Mouse (Mus musculus) embryonic facial prominence, embryonic 13.5 days (tissue): Measurements from ENCODE around the gene Phf1. TPM values are rescaled to one million over a fixed set of nuclear protein-coding genes. Genes with fewer than 3 reads are reported as not detected.
"Not testable (repeated sequence)": the region's sequence is repeated elsewhere in the genome, so short reads cannot be mapped to it uniquely, and the experiment has no call there.

ENCODE experiments used
- ATAC-seq: fragments of 200-750 bp; cut with Nextera tagmentation; 2 replicates; pipeline ENCODE4 v1.8.0; 2017; ENCODE audit warnings: low read depth; ENCODE audit not compliant: insufficient number of reproducible peaks, insufficient read depth, low FRiP score, low TSS enrichment
- H3K27ac ChIP-seq: fragments of 300-500 bp; sonication (generic); 2 replicates; pipeline ENCODE4 v1.5.1; 2015; ENCODE audit warnings: moderate library complexity, mild to moderate bottlenecking, inconsistent platforms
- H3K27me3 ChIP-seq: fragments of 300-500 bp; sonication (generic); 2 replicates; pipeline ENCODE4 v1.6.1; 2015; ENCODE audit warnings: mild to moderate bottlenecking, inconsistent platforms
- H3K36me3 ChIP-seq: fragments of 300-500 bp; sonication (generic); 2 replicates; pipeline ENCODE4 v1.6.1; 2015; ENCODE audit warnings: mild to moderate bottlenecking, inconsistent platforms
- H3K4me1 ChIP-seq: fragments of 300-500 bp; sonication (generic); 2 replicates; pipeline ENCODE4 v1.6.1; 2015; ENCODE audit warnings: inconsistent platforms
- H3K4me2 ChIP-seq: fragments of 300-500 bp; sonication (generic); 2 replicates; pipeline ENCODE4 v1.6.1; 2015; ENCODE audit warnings: moderate library complexity, mild to moderate bottlenecking, inconsistent platforms
- H3K4me3 ChIP-seq: fragments of 300-500 bp; sonication (generic); 2 replicates; pipeline ENCODE4 v1.5.1; 2015; ENCODE audit warnings: mild to moderate bottlenecking, inconsistent platforms
- H3K9ac ChIP-seq: fragments of 300-500 bp; sonication (generic); 2 replicates; pipeline ENCODE4 v1.6.1; 2015; ENCODE audit warnings: mild to moderate bottlenecking, inconsistent platforms
- H3K9me3 ChIP-seq: fragments of 300-500 bp; sonication (generic); 2 replicates; pipeline ENCODE4 v1.6.1; 2016; ENCODE audit warnings: inconsistent platforms
- WGBS: fragments of 180-500 bp; shearing (Covaris S2); methylation state at CpG from one replicate; pipeline ENCODE4 v1.1.7; 2015; ENCODE audit warnings: mixed read lengths; 5-methylcytosine and 5-hydroxymethylcytosine counted together
- polyA plus RNA-seq: library from polyadenylated mRNA; unstranded; fragments of >200 nt; fragmentation: Nextera tagmentation; extraction: Ambion mirVana; gene quantifications from 2 replicates; pipeline ENCODE4 v1.2.1, GENCODE M21; 2015

Phf1 gene
- polyA plus RNA-seq, 1 experiment from 2014 or later = 15.4 TPM

DNA sequence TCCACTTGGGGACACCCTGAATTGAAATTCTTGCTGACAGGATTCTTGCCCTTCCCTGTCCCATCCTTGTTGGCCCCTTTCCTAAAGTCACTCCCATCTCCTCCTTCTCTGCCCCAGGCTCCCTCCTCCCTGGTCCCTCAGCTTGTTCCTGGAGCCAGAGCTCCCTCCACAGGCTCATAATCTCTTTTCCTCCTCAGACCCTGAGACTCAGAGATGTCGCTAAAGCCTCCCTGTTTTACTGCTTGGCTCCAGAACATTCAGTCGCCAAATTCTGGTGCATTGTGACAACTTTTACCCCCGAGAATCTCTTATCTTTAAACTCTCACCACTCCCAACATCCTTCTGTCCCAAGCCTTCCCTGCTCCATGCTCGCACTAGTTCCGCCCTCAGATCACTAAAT lies 28.5 kb upstream of the Phf1 start:
- Histone ChIP-seq H3K36me3 (no peaks in the 10 kb centered on the region), H3K9ac (no peak overlapping the region), H3K9me3 (no peaks in the 10 kb centered on the region), H3K4me1 (no peaks in the 10 kb centered on the region), H3K27me3 (no peaks in the 10 kb centered on the region), H3K4me3 (no peak overlapping the region), H3K4me2 (no peak overlapping the region), H3K27ac (no peak overlapping the region)
- 51% methylated on average over 5 of the region's 5 CpGs for WGBS
- no peak for ATAC-seq

DNA sequence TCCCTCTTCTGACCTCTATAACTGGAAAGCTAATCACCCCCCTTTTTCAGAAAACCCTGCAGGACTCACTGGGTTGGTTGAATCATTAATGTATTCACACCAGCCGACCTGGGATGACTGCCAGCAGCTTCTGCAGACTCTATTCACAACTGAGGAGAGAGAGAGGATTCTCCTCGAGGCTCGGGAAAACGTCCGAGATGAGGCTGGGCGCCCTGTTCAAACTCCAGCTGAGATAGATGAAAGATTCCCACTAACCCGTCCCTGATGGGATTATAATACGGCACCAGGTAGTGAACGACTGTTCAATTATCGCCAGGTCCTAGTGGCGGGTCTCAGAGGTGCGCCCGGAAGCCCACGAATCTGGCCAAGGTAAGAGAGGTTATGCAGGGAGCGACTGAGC lies 25.3 kb upstream of the Phf1 start:
- not testable (repeated sequence) for H3K27me3 ChIP-seq, H3K4me3 ChIP-seq, ATAC-seq, H3K4me2 ChIP-seq, H3K27ac ChIP-seq, H3K9me3 ChIP-seq, H3K9ac ChIP-seq, H3K4me1 ChIP-seq, H3K36me3 ChIP-seq
- 92% methylated on average over 15 of the region's 15 CpGs for WGBS

- ATAC-seq = no peak
- Histone ChIP-seq H3K4me1 (peaks cover 7% of the 10 kb centered on the region), H3K9me3 (no peaks in the 10 kb centered on the region), H3K27me3 (no peaks in the 10 kb centered on the region), H3K4me3 (no peak overlapping the region), H3K9ac (no peak overlapping the region), H3K27ac (no peak overlapping the region), H3K4me2 (no peak overlapping the region), H3K36me3 (no peaks in the 10 kb centered on the region)
- 59% methylated on average over 1 of the region's 1 CpGs for WGBS
These were observed 17.6 kb upstream of the Phf1 start for GRCm38 (mm10) chr17:26915248-26915647.

- peak within 1 kb of the TSS; percentile 66 for H3K4me3 ChIP-seq
- H3K4me2 ChIP-seq = peak within 1 kb of the TSS; percentile 70
- H3K4me1 ChIP-seq = peaks cover 7% of the 10 kb centered on the region
- peak; percentile 99 for ATAC-seq
- no peaks in the 10 kb centered on the region for H3K9me3 ChIP-seq
- H3K36me3 ChIP-seq = peaks cover 10% of the 10 kb centered on the region
- H3K27me3 ChIP-seq = no peaks in the 10 kb centered on the region
- peak within 1 kb of the TSS; percentile 78 for H3K9ac ChIP-seq
- under 1% methylated on average over 66 of the region's 72 CpGs for WGBS
- no peak within 1 kb of the TSS; the same call in 1 of the 2 replicates for H3K27ac ChIP-seq
These were observed 16.0 kb upstream of the Phf1 start, which contains the start of gene Kifc5b for GRCm38 (mm10) chr17:26916711-26917482. Kifc5b (plus strand) TSS chr17:26917091.

DNA sequence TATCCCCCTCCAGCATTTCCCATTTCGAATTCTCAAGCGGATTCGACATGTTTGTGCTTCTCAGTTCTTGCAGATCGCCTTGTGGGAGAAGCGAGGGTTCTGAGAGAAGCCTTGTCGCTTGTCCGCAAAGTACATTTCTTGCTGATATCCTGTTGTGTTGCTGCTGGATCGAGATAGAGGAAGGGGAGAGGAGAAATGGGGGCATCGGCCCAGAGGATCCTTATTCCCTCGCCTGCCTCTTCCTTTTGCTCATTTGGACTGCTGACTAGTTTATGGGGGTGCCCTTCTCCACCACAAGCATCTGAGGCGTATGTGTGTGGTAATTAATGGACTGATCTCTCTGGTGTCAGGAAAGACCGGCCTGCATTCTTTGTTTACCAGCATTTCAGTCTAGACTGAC lies 15.3 kb upstream of the Phf1 start:
- Histone ChIP-seq H3K4me3 (peak overlapping the region; percentile 66), H3K4me2 (peak overlapping the region; percentile 70), H3K9ac (peak overlapping the region; percentile 78)
- ATAC-seq, H3K9me3 ChIP-seq, H3K4me1 ChIP-seq, H3K27me3 ChIP-seq, H3K36me3 ChIP-seq, H3K27ac ChIP-seq: not testable (repeated sequence)
- WGBS = under 1% methylated on average over 12 of the region's 12 CpGs

DNA sequence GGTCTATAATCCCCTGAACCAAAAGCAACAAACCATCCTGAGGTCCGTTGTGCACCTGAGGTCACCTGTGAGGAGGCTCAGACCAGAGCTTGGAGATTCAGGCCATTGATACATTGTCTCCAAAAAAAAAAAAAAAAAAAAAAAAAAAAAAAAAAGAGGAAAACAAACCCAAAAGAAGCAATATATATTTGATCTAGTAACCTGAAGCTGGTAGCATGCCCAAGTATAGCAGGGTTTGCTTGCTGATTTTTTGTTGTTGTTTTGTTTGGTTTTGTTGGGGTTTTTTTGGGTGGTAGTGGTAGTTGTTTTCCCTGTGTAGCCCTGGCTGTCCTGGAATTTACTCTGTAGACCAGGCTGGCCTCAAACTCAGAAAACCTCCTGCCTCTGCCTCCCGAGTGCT lies 14.5 kb upstream of the Phf1 start:
- H3K4me2 ChIP-seq = peak overlapping the region; percentile 70
- H3K9ac ChIP-seq = peak overlapping the region; percentile 61; the same call in 1 of the 2 replicates
- H3K36me3 ChIP-seq = peaks cover 13% of the 10 kb centered on the region
- 74% methylated on average over 2 of the region's 2 CpGs for WGBS
- H3K9me3 ChIP-seq = no peaks in the 10 kb centered on the region
- no peak for ATAC-seq
- peaks cover 7% of the 10 kb centered on the region for H3K4me1 ChIP-seq
- no peak overlapping the region for H3K27ac ChIP-seq
- H3K4me3 ChIP-seq = peak overlapping the region; percentile 66
- no peaks in the 10 kb centered on the region for H3K27me3 ChIP-seq

DNA sequence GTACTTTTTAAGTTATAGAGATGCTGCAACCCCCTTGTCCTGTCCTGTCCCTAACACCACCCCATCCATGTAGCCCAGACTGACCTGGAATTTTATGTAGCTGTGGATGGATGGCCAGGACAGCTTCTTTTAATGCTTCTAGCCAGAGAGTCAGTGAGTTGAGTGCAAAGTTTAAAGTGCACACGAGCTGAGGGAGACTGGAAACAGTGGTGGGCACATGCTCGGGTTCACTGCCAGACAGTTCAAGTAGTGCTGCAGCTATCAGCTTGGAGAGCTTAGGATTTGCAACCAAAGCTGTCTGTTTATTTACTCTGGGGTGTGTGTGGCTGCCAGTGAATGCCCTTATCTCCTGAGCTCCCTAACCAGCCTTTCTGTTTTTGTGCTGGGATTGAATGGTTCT lies 13.3 kb upstream of the Phf1 start:
- H3K9me3 ChIP-seq, H3K9ac ChIP-seq, ATAC-seq, H3K4me2 ChIP-seq, H3K4me3 ChIP-seq, H3K27me3 ChIP-seq, H3K27ac ChIP-seq, H3K4me1 ChIP-seq: not testable (repeated sequence)
- H3K36me3 ChIP-seq = peaks cover 18% of the 10 kb centered on the region
- WGBS = 83% methylated on average over 2 of the region's 2 CpGs

GRCm38 (mm10) chr17:26922368-26922767 lies 10.5 kb upstream of the Phf1 start:
- H3K36me3 ChIP-seq = peaks cover 40% of the 10 kb centered on the region
- H3K27me3 ChIP-seq, H3K9me3 ChIP-seq, H3K4me2 ChIP-seq, H3K27ac ChIP-seq, H3K4me3 ChIP-seq, H3K4me1 ChIP-seq, ATAC-seq, H3K9ac ChIP-seq: not testable (repeated sequence)
- 92% methylated on average over 5 of the region's 6 CpGs for WGBS

DNA sequence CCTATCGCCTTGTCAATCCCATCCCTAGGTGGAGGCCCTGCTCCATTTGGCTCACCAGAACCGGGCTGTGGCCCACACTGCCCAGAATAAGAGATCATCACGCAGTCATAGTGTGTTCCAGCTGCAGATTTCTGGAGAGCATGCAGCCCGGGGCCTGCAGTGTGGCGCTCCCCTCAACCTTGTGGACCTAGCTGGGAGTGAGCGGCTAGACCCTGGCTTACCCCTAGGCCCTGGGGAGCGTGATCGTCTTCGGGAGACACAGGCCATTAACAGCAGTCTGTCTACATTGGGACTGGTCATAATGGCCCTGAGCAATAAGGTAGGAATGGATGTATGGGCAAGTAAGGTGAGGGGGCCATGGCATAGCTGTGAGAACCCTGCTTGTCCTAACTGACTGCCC lies 7.4 kb upstream of the Phf1 start:
- peaks cover 64% of the 10 kb centered on the region for H3K36me3 ChIP-seq
- H3K9me3 ChIP-seq, ATAC-seq, H3K4me2 ChIP-seq, H3K4me3 ChIP-seq, H3K27me3 ChIP-seq, H3K27ac ChIP-seq, H3K4me1 ChIP-seq: not testable (repeated sequence)
- 94% methylated on average over 9 of the region's 9 CpGs for WGBS
- 0 out of 2 replicates have a peak overlapping the region, but pooled peaks have one; percentile 27 for H3K9ac ChIP-seq

GRCm38 (mm10) chr17:26931795-26932194 lies 1.1 kb upstream of the Phf1 start:
- H3K9me3 ChIP-seq, H3K27ac ChIP-seq, ATAC-seq, H3K27me3 ChIP-seq, H3K4me3 ChIP-seq, H3K4me2 ChIP-seq, H3K9ac ChIP-seq: not testable (repeated sequence)
- Histone ChIP-seq H3K4me1 (peaks cover 17% of the 10 kb centered on the region), H3K36me3 (peaks cover 55% of the 10 kb centered on the region)
- WGBS = 68% methylated on average over 7 of the region's 7 CpGs

- no peaks in the 10 kb centered on the region for H3K9me3 ChIP-seq
- peaks cover 32% of the 10 kb centered on the region for H3K4me1 ChIP-seq
- H3K4me3 ChIP-seq = peak overlapping the region; percentile 79
- no peaks in the 10 kb centered on the region for H3K27me3 ChIP-seq
- WGBS = 6% methylated on average over 13 of the region's 13 CpGs
- H3K27ac ChIP-seq = peak overlapping the region; percentile 86
- H3K9ac ChIP-seq = peak overlapping the region; percentile 89
- peaks cover 52% of the 10 kb centered on the region for H3K36me3 ChIP-seq
- H3K4me2 ChIP-seq = peak overlapping the region; percentile 92
- no peak for ATAC-seq
These were observed 567 bp downstream of the Phf1 start for GRCm38 (mm10) chr17:26933419-26933818.
